Mouse (Mus musculus) ES-E14 (cell line): ENCODE measurements at regions not wholly inside any gene's neighbourhood (a gene's known extent, or its start where the extent isn't known, plus 50 kb on each side); places are given as distances from the start of the nearest gene placed in this dataset.

Source experiments
- CHD2 ChIP-seq: IDR thresholded peaks from 2 replicates; pipeline ENCODE4 v1.6.1; 2014; ENCODE audit warnings: mild to moderate bottlenecking, low read depth, low read length, inconsistent platforms
- HCFC1 ChIP-seq: IDR thresholded peaks from 2 replicates; pipeline ENCODE4 v1.6.1; 2012; ENCODE audit warnings: low read length, inconsistent platforms, borderline replicate concordance; ENCODE audit not compliant: insufficient read depth
- MAFK ChIP-seq: IDR thresholded peaks from 2 replicates; pipeline ENCODE4 v1.6.1; 2014; ENCODE audit warnings: mild to moderate bottlenecking, low read depth, low read length, inconsistent platforms; ENCODE audit not compliant: insufficient read depth
- ZC3H11A ChIP-seq: IDR thresholded peaks from 2 replicates; pipeline ENCODE4 v1.6.1; 2012; ENCODE audit warnings: low read depth, mild to moderate bottlenecking, inconsistent platforms, low read length, borderline replicate concordance
- ZNF384 ChIP-seq: IDR thresholded peaks from 2 replicates; pipeline ENCODE4 v1.6.1; 2012; ENCODE audit warnings: low read depth, low read length, inconsistent platforms

- TF ChIP-seq CHD2 (no peak), HCFC1 (no peak), MAFK (no peak), ZNF384 (no peak), ZC3H11A (no peak)
These were observed 614.7 kb upstream of the Lingo2 start for GRCm38 (mm10) chr4:37566226-37566625.
